Mouse (Mus musculus) heart, adult 2 months (tissue): Measurements from ENCODE around the gene Adnp. TPM values are rescaled to one million over a fixed set of nuclear protein-coding genes. Genes with fewer than 3 reads are reported as not detected.

ENCODE experiments used
- DNase-seq, 2 experiments: peaks; one replicate each; pipeline ENCODE4 v3.0.0; 2021
- H3K27ac ChIP-seq: fragments of 200-600 bp; 2 replicates; pipeline ENCODE4 v1.8.1; 2022
- H3K27me3 ChIP-seq: fragments of 200-500 bp; 2 replicates; pipeline ENCODE4 v1.6.1; 2012; ENCODE audit warnings: mild to moderate bottlenecking, low read length, inconsistent platforms, mixed read lengths; ENCODE audit not compliant: control insufficient read depth, insufficient read depth
- H3K36me3 ChIP-seq: fragments of 200-500 bp; 2 replicates; pipeline ENCODE4 v1.6.1; 2012; ENCODE audit warnings: low read length, inconsistent platforms; ENCODE audit not compliant: control insufficient read depth, insufficient read depth
- H3K4me1 ChIP-seq: fragments of 200-500 bp; 2 replicates; pipeline ENCODE4 v1.6.1; 2011; ENCODE audit warnings: low read length; ENCODE audit not compliant: control insufficient read depth, insufficient read depth
- H3K4me3 ChIP-seq: fragments of 200-600 bp; 2 replicates; pipeline ENCODE4 v1.8.1; 2022
- H3K79me2 ChIP-seq: fragments of 200-500 bp; replicated peaks from 2 replicates; pipeline ENCODE4 v1.6.1; 2012; ENCODE audit warnings: mild to moderate bottlenecking, inconsistent platforms, low read length, moderate library complexity, mixed read lengths; ENCODE audit not compliant: control insufficient read depth, insufficient read depth
- H3K9ac ChIP-seq: fragments of 200-500 bp; 2 replicates; pipeline ENCODE4 v1.6.1; 2012; ENCODE audit warnings: low read depth, mild to moderate bottlenecking, control low read depth, inconsistent platforms, low read length, mixed read lengths
- CTCF ChIP-seq: fragments of 200-600 bp; IDR thresholded peaks from 2 replicates; pipeline ENCODE4 v1.8.1; 2022; ENCODE audit warnings: antibody characterized with exemption, mild to moderate bottlenecking, moderate library complexity
- EP300 ChIP-seq: fragments of 200-500 bp; IDR thresholded peaks from 2 replicates; pipeline ENCODE4 v1.6.1; 2011; ENCODE audit warnings: low read depth, low read length, control low read depth; ENCODE audit not compliant: insufficient read depth
- POLR2A ChIP-seq: fragments of 200-500 bp; IDR thresholded peaks from 2 replicates; pipeline ENCODE4 v1.6.1; 2011; ENCODE audit warnings: mild to moderate bottlenecking, low read depth, low read length, control low read depth; ENCODE audit not compliant: insufficient read depth
- WGBS: fragments of 180-500 bp; shearing (Covaris S2); methylation state at CpG from one replicate; pipeline ENCODE4 v1.1.7; 2018; 5-methylcytosine and 5-hydroxymethylcytosine counted together
- intact Hi-C: fragments of 180-260 bp; cut with DNase I; formaldehyde crosslinking; loops from one replicate; pipeline ENCODE4 v1.15.1; 2025
- long read RNA-seq: library from polyadenylated mRNA; stranded (forward); transcript quantifications from one replicate; pipeline ENCODE4 v2.0.0, GENCODE M21; 2021
- polyA plus RNA-seq: library from polyadenylated mRNA; depleted of rRNA; stranded (reverse); fragments of >200 nt; gene quantifications from 2 replicates; pipeline ENCODE4 v1.2.3, GENCODE M21; 2012; rRNA removed
- total RNA-seq, 2 experiments: library from RNA; stranded (reverse); gene quantifications; 2 replicates each; pipeline ENCODE4 v1.2.3; 2021

Gene Adnp
- total RNA-seq: 10 to 100 TPM; 29.6 to 30.7 TPM
- 7.4 and 11.2 TPM in 2 replicates for polyA plus RNA-seq
- long read RNA-seq, full-length matches to known transcripts: 1 of 1 reads
- long read RNA-seq, partial matches to known transcripts: 0 of 1 reads
- long read RNA-seq, other reads (novel, unspliced or antisense): 0 of 1 reads

DNA sequence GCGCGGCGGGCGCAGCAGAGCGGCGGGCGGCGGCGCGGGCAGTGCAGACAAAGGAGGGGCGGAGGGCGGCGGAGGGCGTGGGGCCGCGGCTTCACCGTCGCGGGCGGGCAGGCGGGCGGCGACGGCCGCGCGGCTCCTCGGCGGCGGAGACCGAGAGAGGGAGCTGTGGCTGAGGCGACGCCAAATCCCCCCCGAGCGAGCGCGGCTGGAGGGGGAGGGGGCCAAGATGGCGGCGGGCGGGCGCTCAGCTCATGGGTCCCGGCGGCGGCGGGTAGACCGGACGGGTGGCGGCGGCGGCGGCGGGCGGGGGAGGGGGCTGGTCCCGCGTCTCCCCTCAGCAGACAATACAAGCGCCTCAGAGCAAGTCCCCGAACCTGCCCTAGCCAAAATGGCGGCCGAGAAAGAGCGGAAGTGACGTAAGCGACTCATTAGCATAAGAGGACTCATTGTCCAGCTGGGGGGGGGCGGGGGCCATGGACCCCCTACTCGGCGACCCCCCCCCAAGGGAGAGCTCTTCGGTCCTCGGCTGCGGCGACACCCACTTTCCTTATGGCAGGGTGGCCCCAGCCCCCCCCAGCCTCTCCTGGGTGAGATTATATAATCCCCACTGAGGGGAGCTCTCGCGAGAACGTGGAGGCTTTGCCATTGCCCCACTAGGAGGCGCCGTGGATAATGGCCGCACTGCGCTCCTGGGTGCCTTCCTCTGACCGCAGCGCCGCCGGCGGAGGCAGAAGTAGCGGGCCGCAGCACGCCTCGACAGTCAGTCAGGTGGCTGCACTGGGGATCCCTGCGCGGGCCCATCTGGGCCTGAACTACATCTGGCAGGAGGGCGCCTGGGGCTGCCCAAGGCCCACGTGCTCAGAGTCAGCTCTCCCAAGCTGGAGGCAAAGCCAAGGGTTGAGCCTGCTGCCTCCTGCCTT lies at the start of gene Adnp:
Gene Adnp, minus strand, starts transcription at position 388 of the 920 bp plus-strand sequence.
- no peaks in the 10 kb centered on the region for H3K27me3 ChIP-seq
- H3K4me1 ChIP-seq: peaks cover 9% of the 10 kb centered on the region
- peak within 1 kb of the TSS; percentile 98 for H3K27ac ChIP-seq
- TF ChIP-seq CTCF (peak; percentile 87), EP300 (peak; percentile 95), POLR2A (peak; percentile 81)
- H3K9ac ChIP-seq: peak within 1 kb of the TSS; percentile 98
- peak; percentile 93 to 95 for DNase-seq
- WGBS: under 1% methylated on average over 63 of the region's 89 CpGs
- intact Hi-C loops: loop anchor here (1.0 to 5.0 kb wide), 2 partner anchors 23 to 95 kb away; partner anchors contain the start of genes Dpm1, Gm20716 and Mocs3
- peaks cover 13% of the 10 kb centered on the region for H3K36me3 ChIP-seq
- H3K4me3 ChIP-seq: peak within 1 kb of the TSS; percentile 60
- H3K79me2 ChIP-seq: peaks cover 9% of the 10 kb centered on the region

GRCm38 (mm10) chr2:168256506-168256905 lies 49.6 kb upstream of the Adnp start:
- no peaks in the 10 kb centered on the region for H3K27me3 ChIP-seq
- 69% methylated on average over 3 of the region's 3 CpGs for WGBS
- no peak overlapping the region for H3K9ac ChIP-seq
- no peaks in the 10 kb centered on the region for H3K36me3 ChIP-seq
- H3K79me2 ChIP-seq: no peaks in the 10 kb centered on the region
- no peak overlapping the region for H3K4me3 ChIP-seq
- DNase-seq: no peak
- TF ChIP-seq CTCF: no peak
- TF ChIP-seq POLR2A: no peak
- no peak for TF ChIP-seq EP300
- no peaks in the 10 kb centered on the region for H3K4me1 ChIP-seq
- H3K27ac ChIP-seq: no peak overlapping the region
- intact Hi-C loops: no loop called here

DNA sequence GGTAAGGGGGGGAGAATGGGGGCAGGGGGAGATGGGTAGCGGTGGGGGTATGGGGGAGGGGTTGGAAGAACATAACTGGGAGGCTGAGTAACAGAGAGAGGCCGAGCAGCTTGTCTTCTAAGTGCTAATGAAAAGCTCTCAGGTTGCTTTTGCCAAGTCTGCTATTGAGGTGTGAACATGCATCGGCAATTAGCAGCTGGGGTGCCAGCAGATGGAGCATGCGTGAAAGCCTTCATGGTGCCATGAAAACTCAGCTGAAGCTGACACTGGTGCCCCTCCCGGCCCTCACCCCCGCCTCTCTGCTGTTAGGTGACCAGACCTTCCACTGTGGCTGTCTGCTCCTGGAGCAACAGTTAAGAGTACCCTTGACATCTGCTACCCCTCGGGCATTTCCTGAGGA lies 46.9 kb upstream of the Adnp start:
- Histone ChIP-seq H3K9ac (no peak overlapping the region), H3K27me3 (no peaks in the 10 kb centered on the region), H3K79me2 (no peaks in the 10 kb centered on the region), H3K4me3 (no peak overlapping the region), H3K4me1 (no peaks in the 10 kb centered on the region; the same call in 1 of the 2 replicates), H3K27ac (no peak overlapping the region), H3K36me3 (no peaks in the 10 kb centered on the region)
- 19% methylated on average over 7 of the region's 7 CpGs for WGBS
- TF ChIP-seq CTCF (no peak), EP300 (no peak), POLR2A (no peak)
- DNase-seq: no peak
- intact Hi-C loops: loop anchor here (5.0 kb wide), 1 partner anchor 373 kb away; no protein-coding TSS in a partner anchor

DNA sequence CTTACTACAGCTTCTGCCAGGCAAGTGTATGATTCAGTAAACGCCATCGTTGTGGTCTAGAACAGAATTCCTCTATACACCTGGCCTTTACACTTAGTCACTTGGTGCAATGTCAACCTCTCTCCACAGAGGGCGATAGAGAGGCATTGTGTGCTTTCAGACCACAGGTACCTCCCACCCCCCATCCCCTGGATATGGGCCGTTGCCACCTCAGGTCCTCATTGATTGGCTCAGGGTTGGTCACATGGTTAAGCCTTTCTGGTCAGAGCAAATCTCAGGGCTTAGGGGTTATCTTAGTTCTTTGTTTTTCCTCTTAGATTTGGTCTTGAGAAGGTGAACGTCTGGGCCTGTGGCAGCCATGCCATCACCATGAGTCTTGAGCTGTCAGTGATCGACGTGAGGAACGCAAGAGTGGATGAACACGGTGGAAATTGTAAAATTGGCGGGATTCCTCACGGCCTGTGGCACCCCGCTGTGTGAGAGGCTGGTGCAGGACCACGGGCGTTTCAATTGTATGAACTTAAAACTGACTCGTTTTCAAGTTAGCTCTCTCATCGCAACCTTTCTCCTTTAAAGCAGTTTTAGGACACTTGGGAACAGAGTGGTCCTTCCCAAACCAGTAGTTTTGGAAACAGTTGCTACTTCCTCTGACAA lies 45.9 kb upstream of the Adnp start:
- Histone ChIP-seq H3K4me3 (no peak overlapping the region), H3K36me3 (no peaks in the 10 kb centered on the region), H3K27me3 (no peaks in the 10 kb centered on the region), H3K4me1 (no peaks in the 10 kb centered on the region; the same call in 1 of the 2 replicates), H3K27ac (no peak overlapping the region), H3K79me2 (no peaks in the 10 kb centered on the region), H3K9ac (no peak overlapping the region)
- no peak for DNase-seq
- intact Hi-C loops: loop anchor here (5.0 kb wide), 1 partner anchor 375 kb away; no protein-coding TSS in a partner anchor
- WGBS: 15% methylated on average over 16 of the region's 16 CpGs
- TF ChIP-seq CTCF: peak; percentile 65
- TF ChIP-seq POLR2A: no peak

GRCm38 (mm10) chr2:168250270-168250669 lies 43.4 kb upstream of the Adnp start:
- Histone ChIP-seq H3K27me3 (no peaks in the 10 kb centered on the region; the same call in 1 of the 2 replicates), H3K4me3 (no peak overlapping the region), H3K27ac (no peak overlapping the region), H3K36me3 (no peaks in the 10 kb centered on the region), H3K4me1 (no peaks in the 10 kb centered on the region; the same call in 1 of the 2 replicates), H3K79me2 (no peaks in the 10 kb centered on the region), H3K9ac (no peak overlapping the region)
- TF ChIP-seq EP300: peak; percentile 78; the same call in 1 of the 2 replicates
- no peak for TF ChIP-seq POLR2A
- TF ChIP-seq CTCF: peak; percentile 92
- intact Hi-C loops: loop anchor here (1.0 to 5.0 kb wide), 2 partner anchors 195 to 377 kb away; no protein-coding TSS in a partner anchor
- peak; percentile 66 to 77 for DNase-seq
- 19% methylated on average over 8 of the region's 8 CpGs for WGBS
